Mouse (Mus musculus) liver, postnatal 0 days (tissue): ENCODE measurements around the gene Prm3.

Source experiments
- CTCF ChIP-seq: sonication (generic); IDR thresholded peaks from 2 replicates; pipeline ENCODE4 v1.5.1; 2016; ENCODE audit warnings: antibody characterized with exemption, low read depth
- EP300 ChIP-seq: IDR thresholded peaks from 2 replicates; pipeline ENCODE4 v1.6.1; 2016; ENCODE audit warnings: antibody characterized with exemption, low read depth, mild to moderate bottlenecking

DNA sequence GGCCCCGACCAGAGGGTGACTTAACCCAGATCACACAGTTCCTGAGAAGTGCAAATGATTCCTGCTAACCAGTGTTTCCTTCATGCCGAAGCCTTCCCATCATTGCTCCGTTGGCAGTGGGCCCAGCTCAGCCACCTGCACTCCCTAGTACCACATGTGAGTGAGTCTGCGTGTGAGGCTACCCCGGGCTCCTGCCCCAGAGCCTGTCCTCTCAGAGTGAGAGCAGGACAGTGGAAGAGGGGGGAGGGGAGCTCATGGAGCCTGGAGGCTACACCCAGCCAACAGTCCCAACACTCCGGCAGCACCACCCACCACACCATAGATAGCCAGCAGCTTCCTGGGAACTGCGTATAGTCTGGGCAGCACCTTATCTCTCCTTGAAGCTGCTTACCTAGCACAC is 40.9 kb downstream of the Prm3 start:
- TF ChIP-seq CTCF (no peak), EP300 (no peak)
